In the genomic region with DNA sequence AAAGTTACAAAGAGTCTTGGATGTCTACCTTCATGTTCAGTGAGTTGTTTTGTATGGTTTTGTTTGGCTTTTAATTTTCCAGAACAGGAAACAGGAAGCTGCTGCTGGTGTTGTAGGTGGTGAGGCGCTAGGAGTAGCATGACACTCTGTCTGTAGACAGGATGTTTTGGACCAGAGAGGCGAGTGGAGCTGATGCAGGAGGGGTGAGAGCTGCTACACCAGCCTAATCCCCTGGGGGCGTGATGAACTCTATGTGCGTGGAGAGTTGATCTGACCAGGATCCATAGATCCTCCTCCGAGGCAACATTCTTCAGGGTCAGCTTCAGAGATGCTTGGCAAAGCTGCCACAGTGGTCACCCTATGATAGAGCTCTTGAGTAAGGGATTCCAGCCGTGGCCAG, we compare ENCODE assay signal across 14 mouse cellular contexts. TPM values are rescaled to one million over a fixed set of nuclear protein-coding genes. Genes with fewer than 3 reads are reported as not detected.
DNase-seq lines count a peak whose midpoint lies in the region; ATAC-seq and TF ChIP-seq lines count a peak whose summit lies in the region.
"Had no signal": no experiment of that assay in that cellular context is flagged by ENCODE, and none has a peak within 500 bp of the region (broad histone marks: within the 10 kb centered on the region; RNA-seq: fewer than 3 reads in every experiment).

No protein-coding gene starts in this region.

- intact Hi-C loops in heart, postnatal 10 days (cut with DNase I) = loop anchor here (5.0 kb wide), 1 partner anchor 103 kb away; no protein-coding TSS in a partner anchor

- H3K4me2 ChIP-seq in hindbrain, postnatal 0 days (ENCODE audit: low read depth, low read length) = no peak overlapping the region
- no peak overlapping the region for H3K4me2 ChIP-seq in hindbrain, embryonic 12.5 days (replicated peaks)
- H3K4me2 ChIP-seq: forebrain, embryonic 15.5 days; stomach, embryonic 15.5 days had no signal

- H3K36me3 ChIP-seq in hindbrain, postnatal 0 days (ENCODE audit: insufficient read depth, low read length) = peaks cover 24% of the 10 kb centered on the region
- H3K36me3 ChIP-seq in hindbrain, embryonic 12.5 days = peaks cover 53% of the 10 kb centered on the region
- H3K36me3 ChIP-seq: stomach, embryonic 15.5 days had no signal

- ATAC-seq in hindbrain, postnatal 0 days = no peak
- ATAC-seq in hindbrain, embryonic 12.5 days (ENCODE audit: low FRiP score) = no peak
- ATAC-seq in erythroblast, adult 5-6 weeks (replicated peaks; ENCODE audit: low FRiP score, poor library complexity, severe bottlenecking) = no peak
- ATAC-seq: forebrain, embryonic 15.5 days; intestine, postnatal 0 days; liver, postnatal 0 days had no signal

- H3K4me1 ChIP-seq in hindbrain, postnatal 0 days (ENCODE audit: insufficient read depth, low read length) = peaks cover 18% of the 10 kb centered on the region
- H3K4me1 ChIP-seq in hindbrain, embryonic 12.5 days = peaks cover 37% of the 10 kb centered on the region
- H3K4me1 ChIP-seq in lung, adult 2 months (ENCODE audit: control insufficient read depth, insufficient read depth, low read length) = peaks cover 21% of the 10 kb centered on the region; the same call in 1 of the 2 replicates

- no peak overlapping the region for H3K9ac ChIP-seq in hindbrain, postnatal 0 days (replicated peaks; ENCODE audit: low read length)
- H3K9ac ChIP-seq in hindbrain, embryonic 12.5 days = no peak overlapping the region
- H3K9ac ChIP-seq: forebrain, embryonic 15.5 days; liver, postnatal 0 days; stomach, embryonic 15.5 days had no signal

- no peak for TF ChIP-seq POLR2A in lung, adult 2 months (IDR thresholded peaks at IDR 0.05; ENCODE audit: borderline replicate concordance, extremely low read depth, low read depth, low read length)

- 0 out of 2 replicates have a peak overlapping the region, but pooled peaks have one; percentile 20 for H3K27ac ChIP-seq in hindbrain, postnatal 0 days
- H3K27ac ChIP-seq in hindbrain, embryonic 12.5 days = no peak overlapping the region
- H3K27ac ChIP-seq: embryonic facial prominence, embryonic 10.5 days; stomach, embryonic 15.5 days had no signal

- no peak for TF ChIP-seq CTCF in hindbrain, postnatal 0 days (IDR thresholded peaks at IDR 0.05; ENCODE audit: low read depth)
- TF ChIP-seq CTCF in lung, adult 2 months (IDR thresholded peaks at IDR 0.05; ENCODE audit: insufficient read depth, low read length) = no peak

- DNase-seq in hindbrain, postnatal 0 days (ENCODE audit: low spot score) = no peak
- peak; percentile 50 for DNase-seq in heart, adult 8-10 months (ENCODE audit: low spot score)
- peak; percentile 19 to 51 for DNase-seq in heart, postnatal 10 days
- DNase-seq in lung, adult 2 months = peak; percentile 12
- DNase-seq in left cerebral cortex, adult 11 months (ENCODE audit: low spot score) = no peak
- DNase-seq in right cerebral cortex, postnatal 25 days = no peak
- DNase-seq: liver, postnatal 0 days had no signal

- no peak overlapping the region for H3K4me3 ChIP-seq in hindbrain, postnatal 0 days (ENCODE audit: low read length)
- H3K4me3 ChIP-seq in hindbrain, embryonic 12.5 days = no peak overlapping the region
- no peak overlapping the region for H3K4me3 ChIP-seq in lung, adult 2 months (replicated peaks; ENCODE audit: extremely low read depth, low read depth, low read length)
- H3K4me3 ChIP-seq: embryonic facial prominence, embryonic 10.5 days; forebrain, embryonic 15.5 days; myocyte; stomach, embryonic 15.5 days had no signal

- H3K27me3 ChIP-seq in hindbrain, postnatal 0 days (ENCODE audit: insufficient read depth, low read length) = no peaks in the 10 kb centered on the region
- H3K27me3 ChIP-seq in hindbrain, embryonic 12.5 days = no peaks in the 10 kb centered on the region
- H3K27me3 ChIP-seq: forebrain, embryonic 15.5 days; stomach, embryonic 15.5 days had no signal

- WGBS in hindbrain, postnatal 0 days = 79% methylated on average over 6 of the region's 6 CpGs
- 80% methylated on average over 6 of the region's 6 CpGs for WGBS in hindbrain, embryonic 12.5 days
- WGBS in lung, adult 2 months = 33% methylated on average over 6 of the region's 6 CpGs

- no peaks in the 10 kb centered on the region for H3K9me3 ChIP-seq in hindbrain, postnatal 0 days (ENCODE audit: low read length)
- H3K9me3 ChIP-seq in hindbrain, embryonic 12.5 days (replicated peaks) = no peaks in the 10 kb centered on the region
- H3K9me3 ChIP-seq: embryonic facial prominence, embryonic 10.5 days; forebrain, embryonic 15.5 days; stomach, embryonic 15.5 days had no signal

RNA-seq across cellular contexts. Expression of gene Wscd1, which starts 25.3 kb away (rescaled TPM):
- 188 and 209 TPM in 2 replicates for total RNA-seq in hindbrain, postnatal 0 days (2014; rRNA removed)
- polyA plus RNA-seq in hindbrain, postnatal 0 days (2015; fragmentation: Nextera tagmentation; extraction: Ambion mirVana) = 83.8 and 94.5 TPM in 2 replicates
- polyA plus RNA-seq in hindbrain, embryonic 12.5 days (2016; fragmentation: Nextera tagmentation; extraction: Ambion mirVana) = 55.6 and 55.7 TPM in 2 replicates
- 1 to 10 TPM; 7.7 to 9.5 (median 8.7) TPM for total RNA-seq in heart, adult 8-10 months (2022)
- 10 to 100 TPM; 12.2 to 13.0 TPM for total RNA-seq in heart, postnatal 10 days (2021)
- polyA plus RNA-seq in lung, adult 2 months (2012; rRNA removed) = 45.4 and 52.6 TPM in 2 replicates
- total RNA-seq in erythroblast, adult 5-6 weeks (2015; ENCODE audit: low replicate concordance) = not detected in 2 replicates
- not detected in 2 replicates for total RNA-seq in erythroblast, adult 5-6 weeks (2017; ENCODE audit: low replicate concordance)

Comparison
In these comparisons a context has a peak if more than half of its experiments do, and no peak if none do; other contexts are left out.
1. DNase-seq: peak in heart, adult 8-10 months (single experiment), heart, postnatal 10 days (2 of 2) and lung, adult 2 months (single experiment); none in hindbrain, postnatal 0 days (single experiment), left cerebral cortex, adult 11 months (single experiment) and right cerebral cortex, postnatal 25 days (single experiment).
2. RNA of gene Wscd1, which starts 25.3 kb away (total RNA-seq): 188 to 209 TPM in hindbrain, postnatal 0 days; 12.2 to 13.0 TPM in heart, postnatal 10 days, 7.7 to 9.5 TPM in heart, adult 8-10 months and not detected in erythroblast, adult 5-6 weeks; every median in the first group is over 10 times any median in the second.